21 mouse cellular contexts compared by ENCODE assay signal in the genomic region with DNA sequence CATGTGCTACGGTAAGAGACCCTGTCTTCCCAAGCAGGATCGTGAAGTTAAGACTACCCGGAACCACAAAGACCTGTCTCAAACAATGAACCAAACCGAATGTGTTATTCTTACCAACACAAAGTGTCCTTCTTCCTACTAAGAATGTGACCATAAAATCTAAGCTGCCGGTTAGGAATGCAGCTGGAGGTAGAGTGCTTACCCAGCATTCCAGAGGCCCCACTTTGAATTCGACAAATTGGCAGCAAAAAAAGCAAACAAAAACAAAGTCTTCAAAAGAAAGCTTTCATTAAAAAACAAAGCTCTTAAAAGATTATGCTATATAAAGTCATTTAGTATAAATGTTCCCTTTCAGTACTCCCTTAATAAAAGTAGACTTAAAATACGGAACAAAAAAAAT. TPM values are rescaled to one million over a fixed set of nuclear protein-coding genes. Genes with fewer than 3 reads are reported as not detected.
A peak's percentile ranks its signal among the peaks of the same experiment; 100 is the strongest.
DNase-seq lines count a peak whose midpoint lies in the region; ATAC-seq and TF ChIP-seq lines count a peak whose summit lies in the region.
"Had no signal": no experiment of that assay in that cellular context is flagged by ENCODE, and none has a peak within 500 bp of the region (broad histone marks: within the 10 kb centered on the region; RNA-seq: fewer than 3 reads in every experiment).

No protein-coding gene starts in this region.

- H3K36me3 ChIP-seq in heart, embryonic 16.5 days (ENCODE audit: control insufficient read depth, insufficient read depth) = peaks cover 6% of the 10 kb centered on the region
- H3K36me3 ChIP-seq in heart, embryonic 11.5 days (ENCODE audit: control insufficient read depth, insufficient read depth, low read length) = no peaks in the 10 kb centered on the region
- no peaks in the 10 kb centered on the region; the same call in 1 of the 2 replicates for H3K36me3 ChIP-seq in neural tube, embryonic 13.5 days
- H3K36me3 ChIP-seq in neural tube, embryonic 15.5 days = no peaks in the 10 kb centered on the region
- H3K36me3 ChIP-seq in limb, embryonic 12.5 days = peaks cover 14% of the 10 kb centered on the region
- H3K36me3 ChIP-seq: midbrain, embryonic 15.5 days; stomach, embryonic 15.5 days had no signal

- peaks cover 8% of the 10 kb centered on the region for H3K4me1 ChIP-seq in heart, embryonic 16.5 days (ENCODE audit: control insufficient read depth, insufficient read depth, low read length)
- peaks cover 14% of the 10 kb centered on the region; the same call in 1 of the 2 replicates for H3K4me1 ChIP-seq in heart, embryonic 11.5 days (ENCODE audit: control insufficient read depth, insufficient read depth, low read length)
- H3K4me1 ChIP-seq in neural tube, embryonic 13.5 days (replicated peaks) = peaks cover 17% of the 10 kb centered on the region
- peaks cover 7% of the 10 kb centered on the region; the same call in 1 of the 2 replicates for H3K4me1 ChIP-seq in neural tube, embryonic 15.5 days
- H3K4me1 ChIP-seq in limb, embryonic 12.5 days (replicated peaks) = peaks cover 10% of the 10 kb centered on the region
- H3K4me1 ChIP-seq: stomach, embryonic 15.5 days had no signal

- no peak for DNase-seq in layer of hippocampus, adult 2 months (ENCODE audit: low spot score in 2 of 2)
- no peak for DNase-seq in layer of hippocampus, adult 11-12 months (ENCODE audit: low spot score)
- no peak for DNase-seq in thymus, postnatal 14 days
- DNase-seq: adrenal gland, postnatal 14 days; cerebellum, adult 11 months; cerebellum, postnatal 10 days; gastrocnemius, postnatal 10 days; heart, adult 18-20 months; heart, postnatal 36 days; kidney, adult 9 months; lung, postnatal 14 days; right cerebral cortex, postnatal 25 days; thymus, adult 18-20 months had no signal

- 56% methylated on average over 7 of the region's 7 CpGs for WGBS in heart, embryonic 16.5 days
- WGBS in heart, embryonic 11.5 days (ENCODE audit: insufficient replicate concordance) = 72% methylated on average over 7 of the region's 7 CpGs
- 32% methylated on average over 7 of the region's 7 CpGs for WGBS in neural tube, embryonic 13.5 days
- 29% methylated on average over 7 of the region's 7 CpGs for WGBS in neural tube, embryonic 15.5 days
- 55% methylated on average over 7 of the region's 7 CpGs for WGBS in limb, embryonic 12.5 days

- no peak for ATAC-seq in heart, embryonic 16.5 days (replicated peaks; ENCODE audit: extremely low read depth, insufficient read depth, low FRiP score)
- ATAC-seq in heart, embryonic 11.5 days (replicated peaks; ENCODE audit: insufficient number of reproducible peaks, low FRiP score, low TSS enrichment) = no peak
- no peak for ATAC-seq in neural tube, embryonic 13.5 days (ENCODE audit: low read depth)
- no peak for ATAC-seq in neural tube, embryonic 15.5 days (ENCODE audit: low FRiP score)
- no peak for ATAC-seq in limb, embryonic 12.5 days (ENCODE audit: insufficient number of reproducible peaks, insufficient read depth, low FRiP score, low TSS enrichment, low read depth)
- ATAC-seq: midbrain, embryonic 15.5 days had no signal

- no peak for TF ChIP-seq CTCF in layer of hippocampus, adult 2 months (conservative IDR thresholded peaks at IDR 0.05)

- H3K4me3 ChIP-seq in heart, embryonic 16.5 days (ENCODE audit: low read length) = no peak overlapping the region
- H3K4me3 ChIP-seq in heart, embryonic 11.5 days (ENCODE audit: low read depth, low read length) = no peak overlapping the region
- H3K4me3 ChIP-seq in layer of hippocampus, adult 2 months = no peak overlapping the region
- no peak overlapping the region for H3K4me3 ChIP-seq in neural tube, embryonic 13.5 days
- H3K4me3 ChIP-seq in neural tube, embryonic 15.5 days (replicated peaks) = no peak overlapping the region
- no peak overlapping the region for H3K4me3 ChIP-seq in limb, embryonic 12.5 days (replicated peaks)
- H3K4me3 ChIP-seq: embryonic facial prominence, embryonic 15.5 days; midbrain, embryonic 15.5 days; stomach, embryonic 15.5 days had no signal

- no peak overlapping the region for H3K9ac ChIP-seq in heart, embryonic 16.5 days (ENCODE audit: low read length)
- H3K9ac ChIP-seq in heart, embryonic 11.5 days (ENCODE audit: low read depth, low read length) = no peak overlapping the region
- no peak overlapping the region for H3K9ac ChIP-seq in neural tube, embryonic 13.5 days
- H3K9ac ChIP-seq in neural tube, embryonic 15.5 days (replicated peaks) = no peak overlapping the region
- H3K9ac ChIP-seq in limb, embryonic 12.5 days (replicated peaks) = no peak overlapping the region
- H3K9ac ChIP-seq: embryonic facial prominence, embryonic 15.5 days; midbrain, embryonic 15.5 days; stomach, embryonic 15.5 days had no signal

- H3K9me3 ChIP-seq in heart, embryonic 16.5 days (replicated peaks; ENCODE audit: control insufficient read depth, low read length) = peaks cover 3% of the 10 kb centered on the region; the same call in 1 of the 2 replicates
- H3K9me3 ChIP-seq in heart, embryonic 11.5 days (replicated peaks; ENCODE audit: control insufficient read depth, low read length) = no peaks in the 10 kb centered on the region
- no peaks in the 10 kb centered on the region for H3K9me3 ChIP-seq in neural tube, embryonic 13.5 days
- no peaks in the 10 kb centered on the region for H3K9me3 ChIP-seq in neural tube, embryonic 15.5 days (replicated peaks)
- H3K9me3 ChIP-seq in limb, embryonic 12.5 days = peaks cover 9% of the 10 kb centered on the region; the same call in 1 of the 2 replicates
- H3K9me3 ChIP-seq: embryonic facial prominence, embryonic 15.5 days; midbrain, embryonic 15.5 days; stomach, embryonic 15.5 days had no signal

- H3K27ac ChIP-seq in heart, embryonic 16.5 days (ENCODE audit: low read length) = peak overlapping the region; percentile 14; the same call in 1 of the 2 replicates
- H3K27ac ChIP-seq in heart, embryonic 11.5 days (ENCODE audit: low read depth, low read length) = no peak overlapping the region
- H3K27ac ChIP-seq in layer of hippocampus, adult 2 months = peak overlapping the region; percentile 49
- H3K27ac ChIP-seq in neural tube, embryonic 13.5 days (replicated peaks) = peak overlapping the region; percentile 28; the same call in 1 of the 2 replicates
- H3K27ac ChIP-seq in neural tube, embryonic 15.5 days (replicated peaks) = no peak overlapping the region
- H3K27ac ChIP-seq in limb, embryonic 12.5 days = peak overlapping the region; percentile 50; the same call in 1 of the 2 replicates
- H3K27ac ChIP-seq: embryonic facial prominence, embryonic 15.5 days; midbrain, embryonic 15.5 days; stomach, embryonic 15.5 days had no signal

- no peak overlapping the region for H3K4me2 ChIP-seq in heart, embryonic 16.5 days (ENCODE audit: low read depth, low read length)
- no peak overlapping the region for H3K4me2 ChIP-seq in heart, embryonic 11.5 days
- H3K4me2 ChIP-seq in neural tube, embryonic 13.5 days = no peak overlapping the region
- H3K4me2 ChIP-seq in neural tube, embryonic 15.5 days = no peak overlapping the region
- no peak overlapping the region for H3K4me2 ChIP-seq in limb, embryonic 12.5 days
- H3K4me2 ChIP-seq: embryonic facial prominence, embryonic 15.5 days; midbrain, embryonic 15.5 days; stomach, embryonic 15.5 days had no signal

- H3K27me3 ChIP-seq in heart, embryonic 16.5 days (ENCODE audit: control insufficient read depth, insufficient read depth, low read length) = no peaks in the 10 kb centered on the region
- H3K27me3 ChIP-seq in heart, embryonic 11.5 days (ENCODE audit: control insufficient read depth, insufficient read depth, low read length) = no peaks in the 10 kb centered on the region
- H3K27me3 ChIP-seq in neural tube, embryonic 13.5 days = no peaks in the 10 kb centered on the region
- no peaks in the 10 kb centered on the region for H3K27me3 ChIP-seq in neural tube, embryonic 15.5 days (replicated peaks)
- no peaks in the 10 kb centered on the region for H3K27me3 ChIP-seq in limb, embryonic 12.5 days
- H3K27me3 ChIP-seq: embryonic facial prominence, embryonic 15.5 days; midbrain, embryonic 15.5 days; stomach, embryonic 15.5 days had no signal

RNA-seq across cellular contexts. Expression of a gene that starts 31.6 kb away (rescaled TPM):
- polyA plus RNA-seq in heart, embryonic 16.5 days (2015; fragmentation: Nextera tagmentation; extraction: Ambion mirVana) = 19.6 and 21.1 TPM in 2 replicates
- 20.6 and 20.8 TPM in 2 replicates for polyA plus RNA-seq in heart, embryonic 11.5 days (2014; fragmentation: Nextera tagmentation; extraction: Ambion mirVana)
- 10 to 100 TPM; 49.2 to 54.5 TPM for total RNA-seq in layer of hippocampus, adult 2 months (2021)
- polyA plus RNA-seq in neural tube, embryonic 13.5 days (2015; fragmentation: Nextera tagmentation; extraction: Ambion mirVana) = 20.8 and 24.5 TPM in 2 replicates
- polyA plus RNA-seq in neural tube, embryonic 15.5 days (2015; fragmentation: Nextera tagmentation; extraction: Ambion mirVana) = 14.6 and 17.9 TPM in 2 replicates
- polyA plus RNA-seq in limb, embryonic 12.5 days (2016; fragmentation: Nextera tagmentation; extraction: Ambion mirVana) = 40.8 and 41.7 TPM in 2 replicates

Comparison
In these comparisons a context has a peak if more than half of its experiments do, and no peak if none do; other contexts are left out.
1. H3K27ac ChIP-seq: peak in heart, embryonic 16.5 days (single experiment), layer of hippocampus, adult 2 months (single experiment), neural tube, embryonic 13.5 days (single experiment) and limb, embryonic 12.5 days (single experiment); none in heart, embryonic 11.5 days (single experiment) and neural tube, embryonic 15.5 days (single experiment).